Mouse (Mus musculus) CD4-positive, CD25-positive, alpha-beta regulatory T cell, adult 4 months (primary cell): ENCODE measurements around the gene D5Ertd579e. TPM values are rescaled to one million over a fixed set of nuclear protein-coding genes. Genes with fewer than 3 reads are reported as not detected.
A peak's percentile ranks its signal among the peaks of the same experiment; 100 is the strongest.

Source experiments
- ATAC-seq: one replicate; pipeline ENCODE4 v1.8.0; 2017
- polyA plus RNA-seq, 2 experiments: library from polyadenylated mRNA; unstranded; fragments of 100-300 nt; shearing (Covaris generic); gene quantifications; one replicate each; pipeline ENCODE4 v1.2.1; 2017

D5Ertd579e gene
- polyA plus RNA-seq: 10 to 100 TPM; 32.6 to 34.7 TPM

DNA sequence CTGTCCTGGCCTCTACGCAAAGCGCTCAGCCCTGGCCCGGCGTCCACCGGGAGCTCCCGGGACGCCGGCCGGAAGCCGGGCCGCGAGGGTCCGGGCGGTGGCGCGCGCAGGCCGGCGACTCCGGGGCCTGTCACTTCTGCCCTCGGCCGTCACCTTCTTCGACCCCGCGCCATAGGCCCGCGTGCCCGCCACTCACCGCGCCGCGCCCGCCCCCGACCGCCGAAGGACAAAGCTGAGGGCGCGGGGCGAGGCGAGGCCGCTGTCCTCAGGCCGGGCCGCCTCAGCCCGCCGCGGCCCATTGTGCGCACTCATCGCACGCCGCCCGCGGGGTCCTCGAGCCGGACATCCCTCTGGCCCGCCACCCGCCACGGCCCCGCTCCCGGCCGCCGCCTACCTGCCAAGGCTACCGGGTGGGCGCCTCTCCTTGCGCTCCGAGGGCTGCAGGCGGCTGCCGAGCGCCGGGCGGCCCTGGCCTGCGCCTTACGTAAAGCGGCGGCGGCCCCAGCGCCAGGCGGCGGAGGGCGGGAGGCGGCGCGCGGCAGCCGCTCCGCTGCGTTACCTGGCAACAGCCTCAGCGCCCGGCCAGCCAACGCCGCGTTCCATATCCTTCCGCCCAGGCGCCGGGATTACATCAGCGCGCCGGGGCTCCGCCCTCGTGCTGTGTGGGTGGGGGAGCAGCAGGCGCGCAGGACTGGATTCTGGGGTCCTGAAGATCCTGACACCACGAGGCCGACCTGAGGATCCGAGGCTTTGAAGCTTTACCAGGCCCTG is at the start of gene D5Ertd579e:
Gene D5Ertd579e (minus strand): TSS at position 564 of the 771 bp plus-strand sequence.
- ATAC-seq: peak; percentile 92

DNA sequence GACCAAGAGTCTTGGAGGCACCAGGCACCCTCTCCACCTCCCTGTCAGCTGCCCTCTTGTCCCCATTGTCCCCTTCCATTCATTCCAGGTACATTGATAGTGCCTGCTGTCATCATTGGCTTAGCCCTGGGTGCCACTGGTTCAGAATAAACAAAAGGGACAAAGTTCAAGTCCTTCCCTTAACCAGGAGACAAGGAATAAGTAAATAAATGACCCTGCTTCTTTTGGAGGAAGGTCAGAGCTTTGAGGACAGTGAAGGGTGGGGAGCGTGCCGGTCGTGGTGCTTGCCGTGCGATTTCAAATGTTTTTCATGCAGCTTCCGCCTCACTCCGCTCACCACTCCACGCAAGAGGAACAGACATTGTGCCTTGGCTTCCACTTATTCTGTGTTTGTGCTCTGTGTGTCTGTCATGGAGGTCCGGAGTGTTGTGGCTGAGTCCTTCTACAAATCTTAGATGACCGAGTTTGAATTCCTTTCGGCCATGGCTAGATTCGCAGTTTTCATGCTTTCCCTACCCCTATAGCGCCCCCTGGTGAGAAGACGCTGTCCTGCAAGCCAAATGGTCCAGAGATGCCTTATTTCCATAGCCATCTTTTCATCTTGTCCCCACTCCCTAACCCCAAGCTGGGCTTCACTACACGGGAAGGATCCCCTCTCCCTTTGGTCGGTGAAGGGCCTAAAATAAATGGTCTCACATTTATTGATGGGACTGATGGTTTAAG is 46.5 kb upstream of the D5Ertd579e start:
- ATAC-seq: peak; percentile 79

DNA sequence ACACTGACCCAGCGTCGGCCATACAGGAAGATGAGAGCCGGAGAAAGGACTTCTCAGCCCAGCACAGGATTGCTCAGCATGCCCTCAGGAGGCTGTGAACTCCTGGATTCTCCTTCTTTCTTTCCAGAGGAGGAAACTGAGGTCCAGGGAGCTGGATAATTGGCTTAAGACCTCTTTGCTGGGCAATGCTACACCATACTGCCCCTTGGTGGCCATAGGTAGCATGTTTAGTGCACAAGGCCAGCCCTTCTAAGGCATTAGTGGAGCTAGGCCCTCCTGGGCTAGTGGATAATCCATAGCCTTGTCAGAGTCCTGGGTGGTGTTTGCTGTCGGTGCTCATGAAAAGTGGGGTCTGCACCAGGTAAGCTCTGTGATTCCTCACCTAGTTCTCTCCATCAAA is 44.0 kb upstream of the D5Ertd579e start:
- no peak for ATAC-seq

DNA sequence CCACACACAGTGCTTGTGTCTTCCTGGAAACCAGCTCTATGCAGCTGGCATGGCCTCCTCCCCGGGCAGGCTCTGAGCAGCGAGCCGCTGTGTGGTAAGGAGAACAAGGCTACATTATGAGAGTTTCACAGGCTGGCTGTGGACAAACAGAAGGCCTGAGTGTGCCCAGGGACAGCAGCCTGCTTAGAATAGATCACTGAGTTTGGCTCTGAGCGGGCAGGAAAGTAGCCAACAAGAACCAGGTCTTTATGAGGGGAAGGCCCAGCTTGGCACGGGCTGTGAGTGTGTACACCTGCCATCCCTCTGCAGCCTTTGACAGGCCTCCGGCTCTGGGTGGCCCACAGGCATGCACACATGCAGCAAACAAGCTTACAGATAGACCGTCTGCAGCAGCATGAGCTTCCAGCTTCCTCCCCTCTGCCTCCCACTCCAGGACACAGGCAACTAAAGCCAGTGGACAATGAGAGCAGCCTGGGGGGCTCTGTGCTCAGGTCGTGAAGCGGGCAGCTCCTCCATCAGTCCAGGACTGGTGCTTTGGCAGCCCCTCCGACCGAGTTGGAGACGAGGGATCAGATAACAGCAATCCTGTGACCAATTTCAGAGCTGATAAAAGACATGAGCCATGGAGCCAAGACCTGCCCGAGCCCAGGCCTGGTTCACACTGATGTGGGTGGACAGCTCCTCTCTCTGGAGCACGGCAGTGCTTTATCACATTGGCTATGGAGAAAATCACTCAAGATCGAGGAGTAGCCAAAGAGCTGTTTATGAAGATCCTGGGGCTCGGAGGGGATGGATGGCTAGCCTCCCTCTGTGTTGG is 43.2 kb upstream of the D5Ertd579e start:
- ATAC-seq: no peak

DNA sequence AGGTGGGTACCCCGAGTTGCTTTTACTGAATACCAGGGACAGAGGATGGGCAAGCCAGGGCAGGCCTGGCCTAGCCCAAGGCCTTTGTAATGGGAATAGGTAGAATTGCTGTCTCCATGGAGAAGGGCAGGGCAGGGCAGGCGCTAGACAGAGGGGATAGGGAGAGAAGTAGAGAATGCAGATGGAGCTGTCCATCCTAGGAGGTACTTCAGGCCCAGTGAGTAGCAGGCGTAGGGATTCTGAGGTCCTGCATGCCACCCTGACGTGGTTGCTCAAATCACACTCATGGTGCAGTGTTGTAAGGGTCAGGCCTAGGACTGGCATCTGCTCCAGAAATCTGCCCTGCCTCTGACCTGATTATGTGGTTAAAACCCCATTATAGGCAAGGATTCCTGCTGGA is 41.9 kb upstream of the D5Ertd579e start:
- no peak for ATAC-seq

DNA sequence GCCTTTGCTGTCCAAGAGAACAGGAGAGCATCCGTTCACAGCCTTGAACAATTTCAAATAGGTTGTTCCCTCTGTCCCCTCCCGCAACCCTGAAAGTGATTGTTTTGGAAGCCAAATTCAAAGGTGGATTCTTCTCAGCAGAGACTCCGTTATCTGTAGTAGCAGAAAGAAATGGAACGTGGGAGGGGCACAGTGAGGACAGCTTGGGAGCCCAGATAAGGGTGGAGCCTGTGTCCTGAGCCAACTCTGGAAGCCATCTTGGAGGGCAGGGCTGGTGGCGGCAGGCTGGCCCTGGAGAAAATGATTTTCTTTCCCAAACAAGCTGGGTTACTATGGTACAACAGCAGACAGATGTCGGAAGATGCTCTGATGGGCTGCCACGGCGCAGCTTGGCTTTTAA is 40.2 kb upstream of the D5Ertd579e start:
- no peak for ATAC-seq

DNA sequence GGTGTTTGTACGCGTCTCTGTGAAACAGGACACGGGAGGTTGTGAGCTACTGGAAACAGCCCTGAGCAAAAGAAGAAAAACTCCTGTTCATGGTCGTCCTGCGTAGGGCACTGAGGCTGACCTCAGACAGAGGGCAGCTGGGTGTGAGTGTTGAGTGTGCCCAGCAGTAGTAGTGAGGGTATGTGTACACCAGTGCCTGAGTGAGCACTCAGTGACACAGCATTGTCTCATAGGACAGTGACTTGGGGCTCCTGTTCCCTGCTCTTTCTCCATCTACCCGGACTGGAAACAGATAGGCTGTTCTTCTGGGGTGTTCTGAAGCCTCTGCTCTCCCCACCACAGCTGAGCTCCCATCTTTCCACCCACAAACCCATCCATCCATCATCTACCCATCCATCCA is 39.3 kb upstream of the D5Ertd579e start:
- no peak for ATAC-seq

DNA sequence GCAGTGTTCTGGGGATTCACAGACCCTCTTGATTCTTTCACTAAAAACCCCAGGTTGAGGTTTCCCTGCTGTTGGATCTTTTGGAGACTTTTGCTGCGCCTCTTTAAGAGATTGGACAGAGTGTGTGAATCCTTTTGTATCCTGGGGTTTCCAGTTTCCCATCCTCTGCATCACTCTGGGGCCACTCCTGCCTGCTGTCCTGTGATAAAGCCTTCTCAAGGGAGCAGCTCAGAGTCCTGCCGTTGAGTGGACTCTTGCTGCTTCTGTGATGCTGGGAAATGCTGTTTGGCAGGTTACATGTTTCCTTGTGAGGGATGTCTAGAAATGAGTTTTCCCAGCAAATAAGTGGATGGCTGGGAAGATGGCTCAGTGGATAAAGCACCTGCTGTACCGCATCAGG is 37.6 kb upstream of the D5Ertd579e start:
- ATAC-seq: no peak

DNA sequence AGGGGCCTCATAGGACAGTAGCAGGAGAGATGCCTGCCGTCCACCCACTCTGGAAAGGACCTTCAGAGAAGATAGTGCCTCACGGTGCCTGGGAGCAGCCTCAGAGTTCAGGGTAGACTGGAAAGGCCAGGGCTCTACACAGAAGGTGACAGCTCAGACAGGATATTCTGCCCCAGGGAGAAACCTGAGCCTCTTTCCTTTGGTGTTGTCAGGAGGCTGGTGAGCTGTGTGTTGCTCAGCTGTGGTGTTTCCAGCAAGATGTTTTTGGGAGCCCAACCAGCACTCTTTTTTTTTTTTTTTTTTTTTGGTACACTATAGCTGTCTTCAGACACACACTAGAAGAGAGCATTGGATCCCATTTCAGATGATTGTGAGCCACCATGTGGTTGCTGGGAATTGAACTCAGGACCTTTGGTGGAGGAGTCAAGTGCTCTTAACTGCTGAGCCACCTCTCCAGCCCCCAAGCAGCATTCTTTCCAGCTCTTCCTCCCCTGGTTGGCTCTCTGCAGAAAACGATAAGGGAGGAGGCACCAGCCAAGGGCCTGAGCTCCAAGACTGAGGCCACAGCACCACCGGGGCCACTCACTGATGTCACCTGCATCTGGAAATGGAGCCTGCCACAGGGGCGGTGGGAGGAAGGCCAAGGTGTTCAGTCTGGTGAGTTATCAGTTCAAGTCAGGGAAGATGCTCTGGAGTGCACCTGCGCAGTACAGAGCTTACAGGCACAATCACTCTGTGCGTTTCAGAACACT is 36.3 kb upstream of the D5Ertd579e start:
- ATAC-seq: no peak

DNA sequence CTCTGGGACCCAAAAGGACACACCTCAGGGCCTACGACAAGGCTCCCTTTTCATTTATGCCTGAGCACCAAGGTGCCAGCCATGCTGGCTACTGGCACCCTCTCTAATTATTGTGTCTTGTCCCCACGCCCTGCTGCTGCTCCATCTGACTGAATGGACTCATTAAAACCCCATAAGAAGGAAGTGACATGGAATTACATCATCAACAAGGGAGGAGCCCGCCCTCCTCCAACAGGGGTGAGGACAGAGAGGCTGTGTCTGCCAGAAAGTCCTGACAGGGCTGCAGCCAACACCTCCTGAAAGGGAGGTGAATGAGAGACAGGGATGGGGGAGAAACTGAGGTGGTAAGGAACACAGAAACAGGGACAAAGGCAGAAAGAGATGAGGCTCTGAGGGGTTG is 34.9 kb upstream of the D5Ertd579e start:
- ATAC-seq: no peak

DNA sequence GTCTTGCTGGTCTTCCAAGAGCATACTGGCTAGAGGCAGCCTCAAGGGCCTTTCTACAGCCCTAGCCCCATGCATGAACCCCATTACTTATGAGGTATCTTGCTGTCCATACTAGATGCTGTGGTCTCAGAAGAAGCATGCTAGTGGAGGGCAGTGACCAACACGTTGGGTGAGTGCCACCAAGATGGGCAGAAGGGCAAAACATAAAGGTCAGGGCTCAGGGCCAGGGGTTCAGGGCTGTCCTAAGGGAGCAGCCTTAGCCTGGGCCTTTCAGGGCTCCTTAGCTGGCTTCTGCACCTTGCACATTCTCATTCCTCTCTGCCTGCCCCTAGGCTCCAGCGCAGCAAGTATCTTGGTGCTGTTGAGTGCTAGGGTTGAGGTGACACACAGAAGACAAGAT is 34.1 kb upstream of the D5Ertd579e start:
- no peak for ATAC-seq

DNA sequence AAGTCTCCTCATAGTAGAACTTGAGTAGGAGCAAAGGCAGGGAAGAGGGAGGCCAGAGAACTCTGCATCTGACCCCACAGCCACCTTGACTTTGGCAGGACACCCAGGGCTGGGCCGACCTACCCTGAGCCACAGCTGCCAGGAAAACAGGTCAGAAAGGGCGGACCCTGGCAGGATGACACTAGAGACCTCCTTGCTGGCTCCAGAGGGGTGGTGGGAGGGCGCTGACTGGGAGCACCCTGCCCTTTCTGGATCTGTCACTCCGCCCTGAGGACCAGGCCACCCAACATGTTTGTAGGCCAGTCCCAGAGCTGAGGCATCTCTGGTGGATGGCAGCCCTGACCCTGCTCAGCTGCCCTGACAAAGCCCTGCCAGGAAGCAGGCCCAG is 33.3 kb upstream of the D5Ertd579e start:
- ATAC-seq: no peak

DNA sequence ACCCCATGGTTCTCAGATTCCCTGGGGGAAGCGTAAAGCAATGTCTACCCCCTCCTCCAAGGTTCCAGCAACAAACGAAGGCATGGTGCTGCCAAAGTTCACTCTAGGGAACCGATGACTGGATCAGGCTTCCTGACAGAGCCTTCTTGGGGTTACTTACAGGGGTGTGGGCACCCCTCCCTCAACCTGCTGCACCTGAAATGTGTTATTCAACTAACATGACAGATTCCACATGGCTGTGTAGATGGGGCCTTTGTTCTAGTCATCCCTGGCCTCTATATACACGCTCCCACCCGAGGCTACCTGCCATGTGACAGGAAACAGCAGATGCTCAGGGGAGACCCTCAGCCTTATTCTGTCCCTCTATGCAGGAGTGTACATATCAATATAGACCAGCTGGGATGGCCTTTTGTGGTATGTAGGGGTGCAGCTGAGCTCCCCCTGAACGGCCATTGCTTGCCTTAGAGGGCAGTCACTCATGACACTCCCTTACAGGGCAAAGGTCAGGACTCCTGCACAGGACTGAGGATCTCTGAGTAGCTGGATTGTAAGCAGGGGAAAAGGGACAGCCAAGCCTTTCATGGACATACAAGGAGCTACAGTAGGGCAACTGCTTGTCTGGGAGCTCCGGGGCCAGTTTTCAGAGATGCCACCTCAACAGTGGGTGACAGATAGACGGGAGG is 32.7 kb upstream of the D5Ertd579e start:
- no peak for ATAC-seq

DNA sequence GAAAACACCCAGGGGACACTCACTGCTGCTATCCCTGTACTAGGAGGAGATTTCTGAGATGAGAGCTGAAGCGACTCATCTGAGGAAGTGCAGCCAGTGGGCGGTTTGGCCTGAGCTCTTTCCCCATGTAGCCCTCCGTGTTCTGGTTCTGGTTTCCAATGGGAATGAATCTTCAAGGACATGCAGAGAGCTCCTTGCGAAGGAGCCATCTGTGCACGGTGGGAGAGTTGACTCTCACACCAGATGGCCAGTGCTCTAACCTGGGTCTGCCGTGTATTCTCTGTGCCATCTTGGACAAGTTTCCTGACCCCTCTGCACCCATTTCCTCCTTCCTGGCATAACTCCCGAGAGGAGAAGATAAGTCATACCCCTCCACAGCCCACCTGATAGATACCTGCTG is 32.0 kb upstream of the D5Ertd579e start:
- no peak for ATAC-seq

DNA sequence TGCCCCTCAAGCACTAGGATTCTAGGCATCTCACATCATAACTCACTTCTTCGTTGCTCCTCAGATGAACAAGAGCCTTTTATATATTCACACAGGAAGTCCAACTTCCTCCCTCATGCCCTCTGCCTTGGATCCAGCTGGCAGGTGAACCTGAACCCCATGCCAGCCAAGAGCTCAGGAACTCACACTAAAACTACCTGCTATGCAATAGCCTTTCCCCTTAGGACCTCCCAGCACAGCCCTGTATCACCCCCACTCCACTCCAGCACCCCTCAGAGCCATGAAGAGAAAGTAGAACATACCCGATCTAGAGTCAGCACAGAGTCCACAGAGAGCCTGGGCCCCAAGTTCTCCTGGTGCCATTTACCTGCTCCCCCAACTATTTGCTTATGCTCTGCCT is 31.3 kb upstream of the D5Ertd579e start:
- peak; percentile 33 for ATAC-seq

DNA sequence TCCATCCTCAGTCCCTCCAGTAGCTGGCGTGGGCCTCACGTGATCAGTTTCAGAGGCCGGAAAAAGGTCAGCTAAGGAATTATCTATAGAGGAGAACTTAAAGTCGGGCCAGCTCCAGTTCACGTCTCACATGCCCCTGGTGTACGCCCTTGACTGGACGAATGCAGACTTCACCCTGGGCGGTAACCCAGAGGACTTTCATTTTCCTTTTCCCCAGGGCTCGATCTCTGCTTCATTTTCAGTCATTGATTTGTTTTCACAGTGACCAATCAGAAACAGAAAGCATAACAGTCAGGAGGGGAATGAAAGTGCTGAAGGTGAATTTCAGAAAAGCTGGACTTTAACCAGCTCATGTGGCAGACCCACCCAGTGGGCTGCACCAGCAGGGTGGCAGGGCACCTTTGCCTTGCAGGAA is 30.6 kb upstream of the D5Ertd579e start:
- peak; percentile 80 for ATAC-seq

DNA sequence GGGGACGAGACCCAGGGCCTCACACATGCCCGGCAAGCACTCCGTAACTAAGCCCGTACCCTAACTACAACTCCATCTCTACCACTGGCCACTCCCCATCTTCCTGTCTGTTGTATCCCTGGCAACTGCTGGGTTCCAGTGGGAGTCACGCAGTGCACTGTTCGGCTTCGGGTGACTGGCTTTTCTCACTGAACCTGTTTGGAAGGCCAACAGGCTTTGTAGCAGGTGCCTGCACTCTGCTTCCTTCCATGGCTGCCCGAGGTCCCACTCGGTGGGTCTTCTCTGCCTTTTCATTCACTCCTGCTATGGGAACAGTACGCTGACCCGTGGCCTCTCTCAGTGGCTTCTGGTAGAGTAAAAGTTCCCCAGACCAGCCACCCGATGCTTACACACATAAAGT is 30.0 kb upstream of the D5Ertd579e start:
- no peak for ATAC-seq

DNA sequence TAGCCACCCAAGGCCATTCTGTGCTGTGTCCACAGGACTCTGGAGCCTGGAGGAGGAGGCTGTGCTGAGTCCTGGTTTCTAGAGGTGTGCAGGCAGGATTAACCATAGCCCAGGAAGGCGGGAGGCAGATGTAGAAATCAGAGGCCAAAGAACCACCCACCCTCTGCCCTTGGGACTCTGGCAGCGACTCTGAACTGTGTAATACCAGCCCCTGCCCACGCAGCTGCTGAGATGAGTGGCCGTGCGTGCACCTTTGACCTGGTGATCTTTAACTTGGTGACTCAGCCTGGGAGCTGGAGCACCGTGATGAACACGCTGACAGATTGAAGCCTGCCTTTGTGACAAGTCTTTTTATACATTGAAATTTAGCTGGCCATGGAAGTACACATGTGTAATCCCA is 28.4 kb upstream of the D5Ertd579e start:
- ATAC-seq: peak; percentile 30

DNA sequence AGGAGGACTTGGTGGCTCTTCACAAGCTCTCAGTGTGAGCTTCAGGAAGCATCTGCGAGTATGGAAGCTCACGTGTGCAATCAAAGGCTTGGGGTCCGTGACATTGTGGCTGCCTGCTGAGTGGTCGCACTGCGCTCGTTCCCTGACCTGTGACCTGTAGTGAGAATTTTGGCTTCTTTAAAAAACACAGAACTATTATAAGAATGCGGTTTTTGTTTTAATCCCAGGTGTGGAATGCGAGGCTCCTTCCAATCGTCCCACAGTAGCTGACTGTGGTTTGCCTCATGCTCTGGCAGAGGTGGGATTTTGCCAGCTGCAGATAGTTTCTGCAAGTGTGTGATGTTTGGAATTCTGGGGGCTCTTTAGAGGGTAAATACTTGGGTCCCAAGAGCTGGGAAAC is 27.5 kb upstream of the D5Ertd579e start:
- ATAC-seq: no peak

DNA sequence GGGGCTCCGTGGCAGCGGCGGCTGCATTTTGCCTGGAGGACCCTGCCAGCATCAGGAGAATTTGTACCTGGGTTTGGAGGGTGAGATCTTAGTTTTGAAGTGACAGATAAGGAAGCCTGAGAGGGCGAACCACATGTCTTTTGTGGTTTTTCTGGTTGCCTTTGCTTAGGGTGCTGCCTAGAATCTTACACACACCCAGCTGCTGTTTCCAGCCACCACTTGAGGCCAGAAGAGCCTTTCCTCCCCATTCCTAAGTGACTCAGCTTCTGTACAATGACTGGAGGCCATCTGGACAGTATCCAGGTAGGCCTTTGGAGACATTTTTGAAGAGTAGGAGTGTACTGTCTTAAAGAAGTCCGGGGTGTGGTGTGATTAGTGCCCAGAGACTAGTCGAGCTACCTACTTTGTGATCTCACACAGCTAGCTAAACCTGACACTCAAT is 26.6 kb upstream of the D5Ertd579e start:
- peak; percentile 63 for ATAC-seq

DNA sequence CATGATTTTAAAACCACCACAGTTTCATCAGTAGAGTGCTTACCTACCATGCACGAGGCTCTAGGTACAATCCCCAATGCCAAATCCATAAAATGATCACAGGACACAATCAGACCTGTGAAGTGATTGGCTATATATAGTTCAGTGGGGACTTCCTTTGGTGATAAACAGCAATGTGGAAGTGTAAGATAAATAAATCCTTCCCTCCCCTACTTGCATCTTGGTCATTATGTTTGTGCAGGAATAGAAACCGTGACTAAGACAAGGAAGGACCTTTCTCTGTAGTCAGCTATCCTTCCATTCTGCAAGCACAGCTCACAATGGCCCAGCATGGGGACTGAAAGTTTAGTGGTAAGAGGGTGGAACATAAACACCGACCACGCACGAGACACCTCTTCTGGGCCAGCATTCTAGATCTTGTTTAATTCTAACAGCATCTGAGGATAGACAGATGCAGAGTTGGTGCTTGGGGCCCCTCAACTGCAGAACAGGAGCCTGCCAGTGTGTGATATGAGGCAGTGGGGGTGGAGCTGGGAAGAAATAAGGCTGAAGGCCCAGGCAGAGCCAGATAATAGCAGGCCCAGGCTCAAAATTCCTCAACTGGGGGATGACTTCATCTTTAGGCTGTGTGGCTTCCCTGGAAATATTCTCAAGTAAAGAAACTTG is 25.0 kb upstream of the D5Ertd579e start:
- ATAC-seq: no peak
